Mouse (Mus musculus) heart, adult 18-20 months (tissue): ENCODE measurements around the gene Cort. TPM values are rescaled to one million over a fixed set of nuclear protein-coding genes. Genes with fewer than 3 reads are reported as not detected.
"Not testable (repeated sequence)": the region's sequence is repeated elsewhere in the genome, so short reads cannot be mapped to it uniquely, and the experiment has no call there.

Experiments
- DNase-seq, 2 experiments: peaks; one replicate each; pipeline ENCODE4 v3.0.0; 2021 to 2022; ENCODE audit warnings: mixed read lengths in 1 of 2
- total RNA-seq, 2 experiments: library from RNA; stranded (reverse); gene quantifications; 2 replicates each; pipeline ENCODE4 v1.2.3; 2021

The Cort gene
- total RNA-seq, 2 experiments from 2014 or later = not detected

DNA sequence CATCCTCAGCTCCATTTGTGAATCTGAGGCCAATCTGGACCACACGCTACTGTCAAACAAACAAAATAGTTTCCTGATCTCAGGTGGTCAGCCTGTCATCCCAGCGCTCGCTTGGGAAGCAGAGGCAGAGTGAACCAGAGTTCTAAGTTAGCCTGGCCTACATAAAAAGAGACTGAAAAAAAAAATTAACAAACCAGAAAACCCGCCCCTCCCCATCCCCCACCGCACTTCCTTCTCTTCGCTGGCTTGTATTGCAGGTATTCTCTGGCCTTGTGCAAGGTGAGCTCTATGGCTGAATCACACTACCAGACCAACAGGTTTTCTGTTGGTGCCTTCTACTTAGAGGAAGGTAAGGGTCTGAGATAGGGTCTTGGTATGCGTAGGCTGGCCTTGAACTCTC is 21.0 kb upstream of the Cort start:
- DNase-seq = no peak

DNA sequence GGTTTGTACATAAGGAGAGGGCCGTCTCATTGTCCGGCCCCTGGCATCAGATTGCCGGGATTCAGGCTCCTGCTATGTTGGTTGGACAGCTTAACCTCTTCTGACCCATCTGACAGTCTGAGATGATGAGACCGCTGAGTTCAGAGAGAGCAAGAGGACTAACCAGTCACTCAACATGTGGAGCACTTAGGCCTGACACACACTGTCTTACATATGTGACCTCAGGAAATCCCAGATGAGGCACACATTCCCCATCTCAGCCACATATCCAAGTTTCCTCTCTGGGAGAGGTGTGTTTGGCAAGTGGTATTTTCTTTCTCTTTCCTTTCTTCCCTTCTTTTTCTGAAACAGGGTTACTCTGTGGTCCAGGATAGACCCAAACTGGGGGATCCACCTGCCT is 18.6 kb upstream of the Cort start:
- no peak for DNase-seq

DNA sequence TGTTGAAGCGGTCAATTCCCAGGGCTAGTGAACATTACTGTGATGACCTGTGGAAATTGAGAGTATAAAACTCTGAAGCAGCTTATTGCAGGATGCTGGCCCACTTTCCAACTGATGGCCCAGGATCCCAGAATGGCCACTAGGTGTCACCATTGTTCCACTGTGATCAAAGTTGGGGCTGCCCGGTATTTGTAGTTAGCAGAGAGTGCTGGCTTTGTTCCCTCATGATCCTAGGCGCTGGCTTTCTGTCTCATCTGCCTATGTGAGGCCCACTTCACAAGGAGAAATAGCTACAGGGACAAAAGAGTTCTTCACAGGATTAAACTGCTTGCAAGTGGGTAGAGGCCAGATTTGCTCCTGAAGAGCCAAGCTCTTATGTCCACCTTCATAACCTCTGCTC is 17.9 kb upstream of the Cort start:
- DNase-seq = peak; percentile 83 to 89

DNA sequence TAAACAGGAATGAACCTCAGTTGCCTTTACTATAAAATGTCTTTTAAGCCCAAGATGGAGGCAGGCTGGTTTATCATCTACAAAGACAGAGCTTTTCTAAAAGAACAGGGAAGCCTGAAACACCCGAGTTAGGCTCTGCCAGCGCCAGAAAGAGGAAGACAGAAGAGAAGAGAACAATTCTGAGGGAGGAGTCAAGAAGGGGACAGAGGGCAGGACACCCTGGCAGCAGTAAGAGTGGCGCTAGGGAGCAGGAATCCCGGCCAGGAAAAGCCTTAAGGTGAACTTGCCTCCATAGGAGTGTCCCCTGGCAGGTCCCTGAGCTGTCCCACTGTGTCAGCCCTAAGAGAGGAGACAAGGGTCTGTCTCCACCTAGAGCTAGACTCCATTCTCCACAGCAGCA is 17.0 kb upstream of the Cort start:
- no peak for DNase-seq

DNA sequence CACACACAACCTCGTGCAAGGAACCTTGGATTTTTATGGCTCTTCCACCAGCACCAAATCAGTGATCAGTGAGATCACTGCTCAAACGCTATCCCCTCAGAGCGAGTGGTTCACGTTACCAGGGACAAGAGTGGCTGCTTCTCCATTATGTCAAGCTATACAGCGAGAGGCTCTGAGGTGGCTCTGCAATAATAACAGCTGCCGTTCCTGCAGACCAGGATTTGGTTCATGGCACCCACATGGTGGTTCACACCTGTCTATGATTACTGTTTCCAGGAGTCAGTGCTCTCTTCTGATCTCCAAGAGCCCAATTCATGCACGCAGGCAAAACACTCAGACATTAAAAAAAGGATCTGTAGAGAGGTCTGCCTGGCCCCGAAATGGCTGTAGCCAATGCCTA is 12.0 kb upstream of the Cort start:
- DNase-seq = no peak

DNA sequence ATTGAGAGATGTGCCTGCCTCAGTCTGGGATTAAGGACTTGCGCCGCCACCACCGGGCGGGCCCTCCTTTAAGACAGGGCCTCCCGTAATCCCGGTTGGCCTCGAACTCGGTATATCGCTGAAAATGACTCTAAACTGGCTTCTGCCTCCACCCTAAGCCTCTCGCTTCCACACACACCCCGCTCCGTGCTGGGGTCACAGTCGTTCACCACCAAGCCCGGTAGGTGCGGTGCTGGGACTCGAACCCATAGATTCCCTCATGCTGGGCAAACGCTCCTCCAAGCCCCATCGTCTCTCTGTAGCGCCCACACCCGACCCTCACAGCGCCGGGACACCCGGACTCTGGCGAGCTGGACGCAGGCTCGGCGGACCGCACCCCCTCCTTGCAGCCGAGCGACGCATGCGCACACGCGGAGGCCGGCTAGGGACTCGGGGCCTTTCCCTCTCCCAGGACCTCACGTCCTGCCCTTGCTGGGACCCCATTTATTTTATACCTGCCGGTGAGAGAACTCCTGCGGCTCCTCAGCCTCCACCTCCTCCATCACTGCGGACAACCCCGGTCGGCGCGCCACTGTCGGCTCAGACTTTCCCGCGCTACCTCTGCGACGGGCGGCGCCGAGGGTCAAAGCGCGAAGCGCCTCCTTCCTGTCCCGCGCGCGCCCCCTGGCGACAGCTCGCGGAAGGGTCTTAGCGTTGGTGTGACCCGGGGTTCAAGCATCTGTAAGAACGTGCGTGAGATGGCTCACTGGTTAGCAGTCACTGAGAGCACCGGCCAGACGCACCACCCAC is 10.6 kb upstream of the Cort start, which contains the start of gene Cenps:
TSS of gene Cenps (minus strand) at position 648 of the 789 bp plus-strand sequence.
- peak; percentile 90 to 96 for DNase-seq

DNA sequence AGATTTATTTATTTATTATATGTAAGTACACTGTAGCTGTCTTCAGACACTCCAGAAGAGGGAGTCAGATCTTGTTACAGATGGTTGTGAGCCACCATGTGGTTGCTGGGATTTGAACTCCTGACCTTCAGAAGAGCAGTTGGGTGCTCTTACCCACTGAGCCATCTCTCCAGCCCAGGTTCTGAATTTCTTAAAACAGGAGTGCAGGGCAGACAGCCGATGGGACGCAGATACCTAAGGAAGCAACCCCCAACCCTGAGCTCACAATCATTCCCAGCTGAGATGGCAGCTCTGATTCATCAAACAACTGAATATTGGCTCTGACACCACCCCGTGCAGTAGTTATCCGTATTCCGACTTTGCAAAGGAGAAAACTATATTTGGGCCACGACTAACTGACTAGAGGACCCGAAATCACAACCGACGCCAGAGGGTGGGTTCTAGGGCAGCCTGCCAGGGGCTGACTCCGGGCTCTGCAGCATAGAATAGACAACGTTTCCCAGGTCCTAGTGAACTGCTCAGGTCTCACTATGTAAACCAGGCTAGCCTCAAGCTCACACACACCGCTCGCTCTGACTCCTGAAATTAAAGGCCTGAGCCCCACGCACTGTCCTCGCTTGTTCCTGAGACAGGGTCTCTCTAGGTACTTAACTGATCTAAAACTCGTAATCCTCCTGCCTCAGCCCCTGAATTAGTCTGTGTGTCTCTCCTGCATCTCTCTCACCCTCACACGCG is 9.7 kb upstream of the Cort start:
- no peak for DNase-seq

DNA sequence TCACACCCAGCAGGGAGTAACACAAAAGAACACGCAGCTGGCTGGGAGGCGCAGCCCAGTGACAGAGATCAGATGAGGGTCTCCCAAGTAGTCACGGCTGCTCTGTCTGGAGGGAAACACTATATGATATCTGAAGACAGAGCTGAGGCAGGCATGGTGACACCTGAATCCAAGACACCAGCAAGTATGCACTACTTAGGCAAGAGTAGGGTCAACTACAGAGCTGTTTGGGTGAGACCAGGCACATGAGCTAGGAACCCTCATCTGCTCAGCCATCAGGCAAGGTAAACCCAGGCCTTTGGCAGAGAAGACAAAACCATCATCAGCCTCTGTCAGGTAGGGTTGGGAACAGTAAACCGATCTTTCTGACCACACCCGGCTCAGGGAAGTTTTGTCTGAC is 6.8 kb upstream of the Cort start:
- DNase-seq = no peak

DNA sequence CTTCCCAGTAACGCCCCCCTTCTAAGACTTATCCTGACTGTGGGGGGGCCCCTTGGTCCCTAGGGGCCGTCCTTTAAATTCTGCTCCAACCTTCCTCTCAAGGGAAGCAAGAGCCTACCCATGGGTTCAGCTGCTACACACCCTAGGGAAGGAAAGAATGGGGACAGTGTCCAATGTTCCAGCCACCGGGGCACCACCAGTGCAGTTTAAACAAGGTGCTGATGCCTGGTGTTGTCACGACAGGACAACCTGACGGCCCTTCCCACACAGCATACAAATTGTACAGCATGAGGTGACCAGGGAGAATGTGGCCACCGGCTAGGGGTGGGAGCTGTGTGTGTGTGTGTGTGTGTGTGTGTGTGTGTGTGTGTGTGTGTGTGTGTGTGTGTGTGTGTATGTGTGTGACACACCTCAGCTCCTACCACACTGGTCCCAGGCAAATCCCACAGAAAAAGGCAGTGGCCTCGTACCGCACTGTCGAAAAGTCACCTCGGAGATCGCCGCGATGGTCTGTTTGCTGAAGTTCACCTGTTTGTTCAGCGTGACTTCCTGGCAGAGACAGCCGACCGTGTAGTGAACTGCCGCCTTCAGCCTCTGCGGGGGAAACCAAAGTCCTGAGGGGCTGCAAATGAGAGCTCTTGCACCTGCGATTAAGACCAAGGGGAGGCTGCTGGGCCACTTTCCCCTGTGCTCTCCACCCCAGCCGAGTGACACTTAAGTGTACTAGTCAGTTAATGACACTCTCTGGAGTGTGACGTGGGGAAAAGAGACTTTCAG is 5.4 kb upstream of the Cort start:
- DNase-seq = no peak

DNA sequence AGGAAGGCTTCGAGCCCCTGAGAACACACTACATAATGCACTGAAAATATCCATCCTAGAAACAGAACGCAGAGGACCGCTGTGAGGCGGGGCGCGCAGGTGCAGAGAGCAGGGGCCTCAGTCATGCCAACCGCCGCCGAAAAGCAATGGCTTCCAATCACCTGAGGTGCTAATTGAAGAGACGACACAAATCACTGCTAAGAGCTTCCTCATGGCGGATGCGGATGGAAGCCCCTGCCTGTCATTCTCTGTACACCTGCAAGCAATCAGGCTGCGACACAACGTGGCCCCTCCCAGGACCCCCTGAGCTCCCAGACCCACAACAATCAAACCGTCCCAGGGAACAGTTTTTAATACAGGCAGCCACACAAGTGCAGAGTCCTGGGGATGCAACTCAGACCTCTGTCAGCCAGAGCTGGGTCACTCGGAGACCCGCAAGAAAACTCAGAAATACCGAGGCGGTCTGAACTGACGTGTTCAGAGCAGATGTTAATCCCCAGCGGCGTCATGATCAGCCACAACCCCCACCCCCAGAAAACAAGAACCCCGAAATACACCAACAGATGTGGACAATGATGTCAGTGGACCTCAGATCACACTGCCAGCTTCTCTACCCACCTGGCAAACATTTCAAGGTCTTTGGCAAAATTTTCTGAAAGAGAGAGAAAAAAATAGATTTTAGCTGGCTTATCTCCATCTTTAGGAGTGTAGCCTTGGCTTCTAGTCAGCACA is 4.6 kb upstream of the Cort start:
- no peak for DNase-seq

DNA sequence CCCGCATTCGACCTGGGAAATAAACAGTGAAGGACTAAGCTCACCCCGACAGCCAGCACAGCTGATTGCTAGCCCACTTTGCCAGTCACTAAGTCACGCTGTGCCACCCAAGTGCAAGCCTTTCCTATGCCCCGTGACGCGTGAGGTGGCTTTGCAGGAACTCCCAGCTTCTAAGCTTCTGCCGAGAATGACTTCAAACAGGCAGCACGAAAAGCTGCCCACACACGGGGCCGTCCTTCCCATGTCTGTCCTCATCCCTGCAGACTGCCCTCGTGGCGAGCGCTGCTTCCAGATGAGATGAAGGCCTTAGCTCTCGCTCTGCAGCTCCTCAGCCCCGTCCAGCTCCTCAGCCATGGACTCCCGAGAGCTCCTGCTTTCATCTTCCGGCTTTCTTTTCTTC is 1.9 kb upstream of the Cort start:
- no peak for DNase-seq

DNA sequence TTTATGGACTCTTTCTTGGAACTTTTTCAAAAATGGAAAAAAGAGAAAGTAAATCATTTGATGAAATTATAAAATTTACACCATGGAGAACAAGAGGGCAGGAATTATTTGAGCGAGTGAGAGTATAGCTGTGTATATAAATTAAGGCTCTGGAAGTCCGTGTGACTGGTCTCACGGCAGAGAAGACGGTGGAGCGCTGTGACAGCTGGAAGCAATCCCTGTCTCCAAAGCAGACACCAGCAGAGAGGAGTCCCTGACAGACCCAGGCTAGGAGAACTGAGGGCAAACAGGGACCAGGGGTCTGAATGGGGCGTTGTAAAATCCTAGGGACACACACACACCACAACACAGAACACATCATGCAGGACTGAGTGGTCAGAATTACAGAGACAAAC is 451 bp downstream of the Cort start:
- no peak for DNase-seq

DNA sequence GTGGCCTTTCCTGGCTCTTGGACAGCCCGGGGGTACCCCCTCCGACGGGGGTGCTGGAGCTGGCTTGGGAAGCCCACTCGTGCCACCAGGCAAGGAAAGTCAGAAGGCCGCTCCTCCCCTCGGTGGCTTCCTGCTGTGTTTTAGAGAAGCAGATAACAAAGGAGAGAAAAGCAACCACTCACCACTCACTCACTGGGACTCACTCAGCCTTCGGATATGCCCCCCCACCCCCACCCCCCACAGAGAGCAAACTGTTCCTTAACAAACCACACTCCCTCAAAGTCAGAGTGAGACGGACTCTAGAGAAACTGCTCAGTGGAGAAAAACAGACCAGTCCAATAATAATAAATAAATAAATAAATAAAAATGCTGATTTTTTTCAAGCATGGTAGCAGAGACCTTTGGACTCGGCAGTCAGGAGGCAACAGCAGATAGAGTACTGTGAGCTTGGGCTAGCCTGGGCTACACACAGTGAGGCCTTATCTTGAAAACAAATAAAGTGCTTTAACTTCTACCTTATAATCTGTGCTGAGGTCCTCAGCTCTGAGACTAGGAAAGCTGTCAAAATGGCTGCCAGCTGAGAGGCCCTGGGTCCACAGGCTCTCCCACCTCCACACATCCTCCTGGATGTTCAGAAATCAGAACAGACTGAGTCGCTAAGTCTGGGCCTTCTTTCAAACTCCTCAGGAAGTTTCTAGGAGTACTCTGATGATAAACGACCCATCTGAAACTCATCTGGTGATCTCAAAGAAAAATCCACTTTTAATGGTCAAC is 1.0 kb downstream of the Cort start:
- DNase-seq = no peak

DNA sequence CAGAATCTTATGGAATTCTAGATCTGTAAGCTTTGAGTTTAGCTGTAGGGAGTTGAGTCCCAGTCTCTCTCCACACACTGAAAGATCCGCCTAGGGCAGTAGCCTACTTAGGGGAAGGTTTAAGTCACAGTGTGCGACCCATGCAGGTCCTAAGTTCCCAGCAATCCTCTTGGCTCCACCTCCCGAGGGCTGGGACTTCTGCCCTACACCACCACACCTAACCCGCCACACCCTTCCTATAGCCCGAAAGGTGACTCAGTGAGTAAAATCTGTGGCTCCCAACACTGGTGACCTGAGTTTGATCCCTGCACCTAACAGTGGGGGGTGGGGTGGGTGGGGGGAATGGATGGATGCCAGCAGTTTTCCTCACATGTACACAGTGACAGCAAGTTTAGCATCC is 3.1 kb downstream of the Cort start:
- DNase-seq = no peak

DNA sequence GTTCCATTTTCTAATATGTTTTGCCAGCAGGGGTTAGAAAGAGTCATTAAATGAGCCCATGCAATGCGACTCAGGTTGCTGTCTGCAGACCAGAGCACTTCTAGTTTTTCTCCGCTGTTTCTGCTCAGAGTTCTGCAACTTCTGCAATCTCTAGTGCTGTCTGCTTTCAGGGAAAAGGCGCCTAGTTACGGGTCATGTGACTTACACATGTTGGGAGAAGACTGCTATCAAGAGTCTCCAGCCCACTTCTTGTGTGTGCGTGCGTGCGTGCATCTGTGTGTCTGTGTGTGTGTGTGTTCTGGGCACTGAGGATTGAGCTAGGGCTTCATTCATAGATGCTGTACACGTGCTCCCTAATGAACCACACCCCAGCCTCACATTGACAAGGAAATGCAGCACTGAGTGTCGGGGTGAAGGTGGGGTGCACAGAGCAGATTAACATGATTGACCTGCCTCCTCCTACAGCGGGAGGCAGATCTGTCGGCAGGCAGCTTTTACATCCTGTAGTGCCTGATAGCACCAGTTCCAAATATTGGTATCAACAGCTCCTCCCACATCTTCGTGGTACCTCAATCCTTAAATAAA is 6.5 kb downstream of the Cort start:
- DNase-seq = not testable (repeated sequence)

DNA sequence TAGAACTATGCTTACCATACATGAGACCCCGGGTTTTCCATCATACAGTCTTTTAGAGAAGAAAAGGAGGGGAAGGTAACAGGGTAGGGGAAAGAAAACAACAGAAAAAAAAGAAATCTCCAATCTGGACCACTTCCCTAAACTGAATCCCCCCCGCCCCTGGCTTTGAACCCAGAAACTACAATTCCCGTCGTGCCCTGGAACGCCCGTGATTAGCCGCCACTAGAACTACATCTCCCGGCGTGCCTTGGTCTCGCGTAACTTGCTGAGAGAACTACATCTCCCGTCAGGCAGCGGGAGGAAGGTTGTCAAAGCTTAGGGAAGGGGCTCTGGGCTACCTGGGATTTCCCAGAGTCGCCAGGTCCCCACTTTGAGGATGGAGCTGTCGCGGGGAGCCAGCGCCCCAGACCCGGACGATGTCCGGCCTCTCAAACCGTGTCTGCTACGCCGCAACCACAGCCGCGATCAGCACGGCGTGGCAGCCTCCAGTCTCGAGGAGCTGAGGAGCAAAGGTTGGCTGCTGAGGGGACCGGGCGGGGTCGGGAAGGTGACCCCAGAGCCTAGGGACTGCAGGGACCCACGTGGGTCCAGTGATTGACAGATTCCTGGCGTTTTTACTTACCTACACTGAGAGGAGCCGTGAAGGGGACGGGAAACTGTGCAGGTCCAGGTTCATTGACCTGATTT is 22.5 kb downstream of the Cort start, which contains the start of gene Dffa:
TSS of gene Dffa (plus strand) at position 272 of the 687 bp plus-strand sequence.
- DNase-seq = peak; percentile 95 to 99

DNA sequence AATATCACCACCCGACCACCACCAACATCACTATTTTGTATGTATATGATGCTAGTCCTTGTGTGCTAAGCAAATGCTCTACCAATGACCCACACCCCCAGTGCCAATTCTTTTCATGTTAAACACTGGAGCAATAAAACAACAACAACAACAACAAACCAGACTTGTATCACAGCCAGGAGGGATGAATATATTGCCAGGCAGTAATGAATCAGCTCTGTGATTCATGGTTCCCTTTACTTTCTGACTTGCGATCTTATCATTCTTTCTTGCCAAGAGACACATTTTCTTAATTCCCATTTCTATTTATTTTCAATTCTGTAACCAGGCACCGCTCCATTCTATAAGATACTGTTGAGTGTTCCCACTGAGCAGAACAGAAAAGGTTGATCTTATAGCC is 25.1 kb downstream of the Cort start:
- DNase-seq = no peak

DNA sequence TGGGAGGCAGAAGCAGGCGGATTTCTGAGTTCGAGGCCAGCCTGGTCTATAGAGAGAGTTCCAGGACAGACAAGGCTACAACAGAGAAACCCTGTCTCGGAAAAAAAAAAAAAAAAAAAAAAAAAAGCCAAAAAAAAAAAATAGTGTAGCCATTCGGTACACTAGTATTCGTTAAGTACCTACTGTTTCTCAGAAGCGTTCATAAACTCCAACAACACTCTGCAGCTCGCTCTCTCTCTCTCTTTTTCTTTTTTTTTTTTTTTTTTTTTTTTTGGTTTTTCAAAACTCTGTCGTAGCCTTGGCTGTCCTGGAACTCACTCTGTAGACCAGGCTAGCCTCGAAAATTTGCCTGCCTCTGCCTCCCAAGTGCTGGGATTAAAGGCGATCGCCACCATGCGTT is 26.1 kb downstream of the Cort start:
- DNase-seq = not testable (repeated sequence)

DNA sequence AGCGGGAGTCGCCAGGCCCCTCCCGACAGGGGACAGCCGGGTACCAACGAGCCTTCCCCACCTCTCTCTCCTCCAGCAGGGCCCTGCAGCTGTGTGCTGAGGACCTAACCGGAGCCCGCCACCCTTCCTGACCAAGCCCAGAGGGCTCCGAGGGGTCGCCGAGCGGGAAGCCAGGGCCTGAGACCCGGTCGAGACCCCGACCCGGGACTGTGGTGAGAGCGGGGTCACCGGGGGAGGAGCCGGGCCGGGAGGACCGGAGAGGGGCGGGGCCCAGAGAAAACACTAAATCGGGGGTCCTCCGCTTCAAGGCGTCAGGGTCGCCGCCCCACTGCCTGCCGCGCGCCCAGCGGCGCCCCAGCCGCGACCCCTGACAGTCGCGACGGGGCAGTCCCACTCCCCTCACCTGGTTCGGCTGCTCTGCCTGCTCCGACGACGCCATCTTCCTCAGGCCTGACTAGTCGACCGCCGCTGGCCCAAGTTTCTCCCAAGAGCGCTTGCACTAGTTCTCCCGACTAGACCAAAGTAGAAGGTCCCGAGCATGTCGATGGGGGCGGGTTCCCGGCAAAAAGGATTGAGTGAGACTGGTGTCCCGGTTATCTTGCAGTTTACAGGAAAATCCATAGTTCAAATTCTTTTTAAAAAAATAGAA is 27.1 kb downstream of the Cort start, which contains the start of gene Pex14:
TSS of gene Pex14 (minus strand) at position 508 of the 649 bp plus-strand sequence.
- peak; percentile 94 to 96 for DNase-seq

DNA sequence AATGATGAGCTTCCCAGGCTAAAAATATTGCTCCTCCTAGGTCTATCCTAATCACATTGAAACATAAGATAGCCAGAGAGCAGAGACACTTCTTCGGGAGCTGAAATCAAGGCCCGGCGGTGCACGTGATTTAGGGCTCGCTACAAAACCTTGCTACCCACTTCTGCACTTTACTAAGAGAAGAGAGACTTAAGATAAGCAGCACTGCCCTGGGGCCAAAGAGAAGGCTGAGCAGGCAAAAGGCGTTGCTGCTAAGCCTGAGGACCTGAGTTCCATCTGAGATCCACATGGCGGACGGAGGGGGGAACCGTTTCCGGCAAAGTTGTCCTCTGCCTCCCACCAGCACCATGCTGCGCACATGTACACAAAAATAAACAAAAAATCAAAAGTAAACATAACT is 28.0 kb downstream of the Cort start:
- no peak for DNase-seq
